Comparison of ENCODE assay signal across 8 mouse cellular contexts in the genomic region with DNA sequence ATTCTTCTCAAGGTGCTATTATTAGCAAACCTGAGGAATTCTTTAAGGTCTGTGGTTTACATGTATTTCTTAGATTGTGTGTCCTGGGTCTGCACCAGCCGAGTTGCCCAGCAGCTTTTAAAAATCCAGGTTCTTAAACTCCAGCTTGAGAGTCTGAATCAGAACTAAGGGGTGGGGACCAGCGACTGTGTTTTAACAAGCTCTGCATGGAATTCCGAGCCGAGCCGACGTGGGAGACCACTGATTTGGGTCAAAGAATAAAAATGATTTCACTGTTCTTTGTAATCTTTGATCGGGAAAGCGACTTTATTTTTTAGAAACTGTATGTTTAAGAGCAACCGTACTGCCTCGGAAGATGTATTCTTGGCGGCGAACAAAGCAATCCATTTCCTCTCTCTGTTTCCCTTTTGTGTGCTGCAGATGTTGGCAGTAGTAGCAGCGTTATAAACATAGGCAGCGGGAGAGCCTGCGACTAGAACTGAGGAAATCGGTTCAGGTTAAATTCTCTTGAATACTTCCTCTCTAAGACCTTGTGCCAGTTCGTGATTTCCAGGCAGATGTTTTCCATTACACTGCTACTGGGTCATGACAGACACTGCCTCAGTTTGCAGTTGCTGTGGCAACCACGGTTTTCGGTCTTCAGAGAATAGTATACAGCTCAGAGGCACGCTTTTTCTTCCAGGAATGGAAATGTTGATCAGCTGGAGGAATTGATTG. TPM values are rescaled to one million over a fixed set of nuclear protein-coding genes. Genes with fewer than 3 reads are reported as not detected.
DNase-seq lines count a peak whose midpoint lies in the region; ATAC-seq lines count a peak whose summit lies in the region.

No protein-coding gene starts in this region.

- WGBS in stomach, embryonic 15.5 days, result 23% methylated on average over 20 of the region's 20 CpGs

- peak overlapping the region; percentile 43 for H3K4me2 ChIP-seq in stomach, embryonic 15.5 days

- peak; percentile 45; the same call in 1 of the 2 replicates for ATAC-seq in stomach, embryonic 15.5 days (ENCODE audit: insufficient read depth, low FRiP score, low read depth)

- H3K9ac ChIP-seq in stomach, embryonic 15.5 days, result no peak overlapping the region

- peak; percentile 5 for DNase-seq in thymus, postnatal 14 days
- DNase-seq in thymus, postnatal 10 days (ENCODE audit: low spot score in 2 of 2), result no peak
- peak; percentile 26 for DNase-seq in fibroblast of lung, adult 2 months (ENCODE audit: low read depth)
- DNase-seq in heart, postnatal 36 days, result peak; percentile 6 to 11
- DNase-seq in left cerebral cortex, postnatal 10 days (ENCODE audit: extremely low spot score in 1 of 2, low spot score in 2 of 2), result peak; percentile 23 to 36
- no peak for DNase-seq in c-Kit-positive CD71-positive TER-119-positive erythroid progenitor cells, embryonic 14.5 days (ENCODE audit: low spot score)

- H3K27me3 ChIP-seq in megakaryocyte, embryonic 14.5 days (replicated peaks), result no peaks in the 10 kb centered on the region
- H3K27me3 ChIP-seq in stomach, embryonic 15.5 days (replicated peaks), result no peaks in the 10 kb centered on the region

- intact Hi-C loops in heart, postnatal 36 days (cut with DNase I), result no loop called here
- intact Hi-C loops in left cerebral cortex, postnatal 10 days (cut with DNase I), result no loop called here

- H3K9me3 ChIP-seq in megakaryocyte, embryonic 14.5 days, result no peaks in the 10 kb centered on the region
- no peaks in the 10 kb centered on the region for H3K9me3 ChIP-seq in stomach, embryonic 15.5 days

- peak overlapping the region; percentile 80 for H3K4me3 ChIP-seq in megakaryocyte, embryonic 14.5 days (replicated peaks)
- peak overlapping the region; percentile 22 for H3K4me3 ChIP-seq in stomach, embryonic 15.5 days (replicated peaks)

- peaks cover 4% of the 10 kb centered on the region; the same call in 1 of the 2 replicates for H3K4me1 ChIP-seq in megakaryocyte, embryonic 14.5 days
- no peaks in the 10 kb centered on the region for H3K4me1 ChIP-seq in stomach, embryonic 15.5 days

- H3K36me3 ChIP-seq in megakaryocyte, embryonic 14.5 days (replicated peaks; ENCODE audit: low read length), result no peaks in the 10 kb centered on the region
- H3K36me3 ChIP-seq in stomach, embryonic 15.5 days, result no peaks in the 10 kb centered on the region

- H3K27ac ChIP-seq in stomach, embryonic 15.5 days, result 0 out of 2 replicates have a peak overlapping the region, but pooled peaks have one; percentile 1

RNA-seq across cellular contexts. Expression of a gene that starts 27.3 kb away (rescaled TPM):
- total RNA-seq in heart, postnatal 36 days (2021), result under 1 TPM; 0.05 to 0.33 TPM
- total RNA-seq in left cerebral cortex, postnatal 10 days (2021), result 100 to 1,000 TPM in 1 of 2 experiments, 10 to 100 TPM in 1; 97.7 to 107 TPM
- polyA plus RNA-seq in megakaryocyte, embryonic 14.5 days (2012; ENCODE audit: insufficient read depth, low replicate concordance), result not detected in 2 replicates
- 2.0 and 2.7 TPM in 2 replicates for polyA plus RNA-seq in stomach, embryonic 15.5 days (2015; fragmentation: Nextera tagmentation; extraction: Ambion mirVana)

Comparison
In these comparisons a context has a peak if more than half of its experiments do, and no peak if none do; other contexts are left out.
1. DNase-seq: peak in thymus, postnatal 14 days (single experiment), fibroblast of lung, adult 2 months (single experiment), heart, postnatal 36 days (2 of 2) and left cerebral cortex, postnatal 10 days (2 of 2); none in thymus, postnatal 10 days (0 of 2) and c-Kit-positive CD71-positive TER-119-positive erythroid progenitor cells, embryonic 14.5 days (single experiment).
2. RNA of a gene that starts 27.3 kb away (total RNA-seq): 97.7 to 107 TPM in left cerebral cortex, postnatal 10 days; 0.05 to 0.33 TPM in heart, postnatal 36 days; every median in the first group is over 10 times any median in the second.